Mouse (Mus musculus) ovary, postnatal 14 days (tissue): ENCODE data around the gene Snapc1.

ENCODE experiments used
- DNase-seq: peaks from one replicate; pipeline ENCODE4 v3.0.0; 2022; ENCODE audit warnings: low spot score

Gene Snapc1

DNA sequence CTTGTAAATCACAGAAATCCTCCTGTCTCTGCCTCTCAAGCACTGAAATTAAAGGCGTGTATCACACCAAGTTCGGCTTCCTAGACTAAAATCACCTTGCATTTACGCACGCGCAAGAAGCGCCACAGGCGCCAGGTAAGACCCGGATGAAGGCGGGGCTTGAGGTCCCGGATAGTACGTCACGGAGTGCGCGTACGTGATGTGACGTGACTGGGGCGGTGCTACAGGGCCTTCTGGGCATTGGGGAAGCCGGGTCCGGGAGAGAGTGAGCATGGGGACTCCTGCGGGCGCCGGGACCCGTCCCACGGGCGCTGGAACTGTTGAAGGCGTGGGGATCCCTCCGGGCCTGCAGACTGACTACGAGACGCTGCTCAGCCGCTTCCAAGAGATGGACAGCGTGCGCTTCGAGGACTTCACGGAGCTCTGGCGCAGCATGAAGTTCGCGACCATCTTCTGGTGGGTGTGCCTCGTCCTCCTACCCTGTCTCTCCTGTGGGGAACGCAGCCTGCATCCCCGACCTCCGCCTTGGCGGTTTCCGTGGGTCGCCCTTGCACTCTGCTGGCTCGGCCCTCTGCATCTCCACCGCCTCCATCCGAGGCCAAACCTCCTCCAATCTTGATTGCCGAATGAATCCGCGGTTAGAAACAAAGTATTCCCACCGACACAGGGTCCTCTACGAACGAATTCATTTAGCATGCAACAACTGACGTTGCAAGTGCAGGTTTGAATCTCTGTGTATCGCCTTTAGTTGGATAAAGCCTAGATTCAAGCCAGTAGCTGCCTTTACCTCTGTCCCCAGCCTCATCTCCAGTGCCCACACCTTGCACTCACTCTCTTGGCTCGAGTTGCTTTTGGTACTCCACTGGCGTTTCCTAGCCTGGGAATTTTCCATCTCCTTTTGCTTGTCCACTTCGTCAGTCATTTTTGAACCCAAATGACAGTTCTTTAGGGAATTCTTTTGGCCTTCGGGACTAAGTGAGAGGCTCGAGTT, at the start of gene Snapc1:
Gene Snapc1, plus strand, starts transcription at position 191 of the 991 bp plus-strand sequence.
- DNase-seq: peak; percentile 94

DNA sequence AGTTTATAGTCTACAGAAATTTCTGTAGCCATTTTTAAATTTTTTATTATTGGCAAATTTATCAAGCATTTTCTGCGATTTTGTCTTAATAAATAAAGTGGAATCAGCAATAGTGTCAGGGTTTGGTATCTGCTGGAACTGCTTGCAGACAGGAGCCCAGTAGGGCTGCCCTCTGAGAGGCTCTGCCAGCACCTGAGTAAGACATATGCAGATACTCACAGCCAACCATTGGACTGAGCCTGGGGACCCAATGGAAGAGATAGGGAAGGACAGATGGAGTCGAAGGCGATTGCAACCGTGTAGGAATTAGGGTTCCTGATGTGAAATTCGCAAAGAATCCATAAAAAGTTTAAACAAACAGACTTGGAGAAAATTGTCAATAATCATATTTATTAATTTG, 45.8 kb upstream of the Snapc1 start:
- DNase-seq: no peak

DNA sequence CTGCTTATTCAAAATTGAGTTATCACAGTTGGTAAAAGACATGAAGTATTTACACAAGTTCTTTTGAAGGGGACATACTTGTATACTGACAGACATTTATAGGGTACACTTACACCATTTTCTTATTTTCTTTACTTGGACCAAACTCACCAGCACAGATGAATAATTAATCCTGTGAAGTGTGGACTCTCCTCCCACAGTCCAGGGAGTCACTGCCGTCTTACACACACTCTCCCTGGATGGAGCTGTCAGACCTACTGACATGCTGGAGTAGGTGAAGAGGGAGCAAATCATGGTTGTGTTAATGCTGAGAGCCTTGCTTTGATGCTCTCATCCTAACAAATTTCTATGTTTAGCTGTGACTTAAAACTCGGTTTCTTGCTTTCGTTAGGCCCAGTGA, 34.0 kb upstream of the Snapc1 start:
- no peak for DNase-seq

DNA sequence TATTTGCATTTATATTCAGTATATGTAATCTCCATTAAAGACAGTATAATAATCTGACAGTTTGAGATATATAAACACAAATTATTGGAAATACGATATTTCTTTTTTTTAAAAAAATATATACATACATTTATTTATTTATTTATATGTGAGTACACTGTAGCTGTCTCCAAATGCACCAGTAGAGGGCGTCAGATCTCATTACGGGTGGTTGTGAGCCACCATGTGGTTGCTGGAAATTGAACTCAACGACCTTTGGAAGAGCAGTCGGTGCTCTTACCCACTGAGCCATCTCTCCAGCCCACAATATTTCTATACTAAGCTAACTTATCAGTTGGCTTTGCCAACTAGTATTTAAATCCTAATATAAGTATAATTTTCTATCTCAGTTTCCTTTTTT, 33.0 kb upstream of the Snapc1 start:
- DNase-seq: no peak

DNA sequence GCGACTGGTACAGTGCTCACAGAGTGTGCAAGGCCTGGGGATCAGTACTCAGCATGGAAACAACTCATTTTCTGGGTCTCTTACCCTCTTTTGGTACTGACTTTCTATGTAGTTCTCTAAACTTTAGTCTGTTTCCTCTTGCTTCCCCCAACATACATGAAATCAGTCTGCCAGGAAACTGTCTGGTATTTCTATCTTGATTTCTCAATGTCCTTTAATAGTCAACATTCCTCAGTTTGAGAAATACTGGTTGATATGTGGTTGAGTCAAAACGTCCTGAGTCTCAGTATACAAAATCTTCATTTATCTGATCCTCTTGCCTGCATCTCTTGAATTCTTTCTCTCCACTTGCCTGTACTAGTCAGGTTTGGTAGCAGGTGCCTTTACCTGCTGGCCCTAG, 29.8 kb upstream of the Snapc1 start:
- DNase-seq: no peak

- no peak for DNase-seq
These were observed 26.9 kb upstream of the Snapc1 start, which contains the start of gene Gm49321 for GRCm38 (mm10) chr12:73937353-73937752. TSS of gene Gm49321 (plus strand) at chr12:73937653.

GRCm38 (mm10) chr12:73939542-73939941, 24.7 kb upstream of the Snapc1 start:
- no peak for DNase-seq

DNA sequence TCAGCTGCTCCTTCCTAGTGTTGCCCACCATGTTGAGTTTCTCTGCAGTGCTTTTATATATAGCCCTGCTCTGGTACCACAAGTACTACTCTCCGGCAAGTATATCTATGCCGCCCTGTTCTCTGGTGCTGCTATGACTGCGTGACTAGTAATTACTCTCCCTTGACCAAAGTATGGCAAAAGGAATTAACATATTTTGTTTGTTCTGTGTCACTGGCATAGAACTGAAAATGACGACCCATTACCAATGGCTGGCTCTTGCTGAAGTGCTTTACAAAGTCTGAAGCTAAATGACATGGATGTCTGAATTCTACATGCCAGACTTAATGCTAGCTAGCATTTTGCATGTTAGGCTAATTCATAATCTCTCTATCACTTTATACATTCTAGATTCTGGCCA, 15.9 kb upstream of the Snapc1 start:
- no peak for DNase-seq

GRCm38 (mm10) chr12:73949318-73950058, 14.8 kb upstream of the Snapc1 start:
- DNase-seq: peak; percentile 18

GRCm38 (mm10) chr12:73952879-73953278, 11.4 kb upstream of the Snapc1 start:
- DNase-seq: no peak

GRCm38 (mm10) chr12:73953420-73954186, 10.7 kb upstream of the Snapc1 start:
- DNase-seq: no peak

DNA sequence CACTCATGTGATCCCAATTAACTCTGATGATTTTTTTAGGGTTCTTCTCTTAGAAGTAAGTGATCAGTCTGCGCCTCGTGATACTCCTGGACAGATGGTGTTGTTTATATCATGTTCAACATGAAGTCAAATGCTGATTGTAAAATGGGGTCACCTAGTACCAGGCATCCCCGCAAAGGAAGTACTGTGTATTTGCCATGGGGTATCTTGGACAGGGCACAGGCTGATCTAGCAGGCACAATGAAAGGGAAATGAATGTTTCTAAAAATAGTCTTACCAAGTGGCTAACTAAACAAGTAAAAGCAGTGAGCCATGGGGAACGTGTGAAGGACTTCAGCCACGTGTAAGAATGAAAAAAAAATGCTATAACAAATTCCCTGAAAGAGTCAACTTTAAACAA, 9.5 kb upstream of the Snapc1 start:
- no peak for DNase-seq

DNA sequence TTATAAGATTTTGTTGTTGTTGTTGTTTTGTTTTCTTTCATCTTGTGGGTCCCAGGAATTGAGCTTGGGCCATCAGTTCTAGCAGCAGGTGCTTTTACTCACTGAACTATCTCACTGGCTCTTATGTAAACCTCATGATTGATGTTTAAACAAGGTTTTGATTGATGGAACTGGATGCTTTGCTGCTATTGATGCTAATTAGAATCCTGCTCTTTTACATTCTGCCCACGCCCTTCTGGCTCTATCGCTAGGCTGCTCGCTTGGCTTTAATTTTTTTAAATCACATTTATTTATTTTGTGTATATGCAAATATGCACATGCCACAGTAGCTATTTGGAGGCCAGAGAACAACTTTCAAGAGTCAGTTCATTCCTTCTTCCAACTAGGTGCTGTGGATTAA, 6.6 kb upstream of the Snapc1 start:
- DNase-seq: no peak

- DNase-seq: no peak
These were observed 5.5 kb upstream of the Snapc1 start for GRCm38 (mm10) chr12:73958830-73959229.

- DNase-seq: no peak
These were observed 4.9 kb downstream of the Snapc1 start for GRCm38 (mm10) chr12:73969142-73969541.

DNA sequence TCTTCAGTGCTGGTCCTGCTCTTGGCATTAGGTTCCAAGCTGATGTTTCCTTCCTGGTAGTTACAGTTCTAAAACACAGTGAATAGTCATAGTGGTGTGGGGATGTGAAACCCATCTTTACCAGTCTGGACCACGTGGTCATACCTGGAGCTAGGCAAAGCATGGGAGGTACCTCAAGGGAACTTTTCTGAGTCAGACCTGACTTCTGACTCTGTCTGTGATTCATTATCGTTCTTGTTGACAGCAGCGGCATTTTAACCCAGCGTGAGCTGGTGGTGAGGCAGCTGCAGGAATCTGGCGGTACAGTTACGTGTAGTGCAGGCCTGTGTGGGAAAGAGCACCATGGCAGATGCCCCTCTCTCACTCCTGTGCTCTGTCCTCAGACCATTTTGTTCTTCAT, 10.3 kb downstream of the Snapc1 start:
- DNase-seq: no peak

DNA sequence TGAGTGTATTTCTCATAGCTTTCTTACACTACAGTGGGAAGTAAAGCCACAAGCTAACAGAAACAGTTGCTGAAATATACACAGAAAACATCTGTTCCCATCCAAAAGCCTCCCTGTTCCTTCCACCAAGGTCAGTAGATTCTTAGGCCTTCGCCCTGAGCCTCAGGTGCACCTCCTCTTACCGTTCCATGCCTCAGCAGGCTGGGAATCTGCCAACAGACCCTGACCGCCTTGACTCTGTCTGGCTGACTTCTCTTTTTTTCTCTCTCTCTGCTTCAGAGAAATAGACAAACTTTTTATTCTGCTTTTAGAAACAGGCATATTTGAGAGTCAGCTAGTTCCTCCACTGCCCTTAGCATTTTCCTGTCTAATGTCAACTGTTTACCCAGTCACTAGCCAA, 13.9 kb downstream of the Snapc1 start:
- no peak for DNase-seq

GRCm38 (mm10) chr12:73979667-73980066, 15.4 kb downstream of the Snapc1 start:
- no peak for DNase-seq

DNA sequence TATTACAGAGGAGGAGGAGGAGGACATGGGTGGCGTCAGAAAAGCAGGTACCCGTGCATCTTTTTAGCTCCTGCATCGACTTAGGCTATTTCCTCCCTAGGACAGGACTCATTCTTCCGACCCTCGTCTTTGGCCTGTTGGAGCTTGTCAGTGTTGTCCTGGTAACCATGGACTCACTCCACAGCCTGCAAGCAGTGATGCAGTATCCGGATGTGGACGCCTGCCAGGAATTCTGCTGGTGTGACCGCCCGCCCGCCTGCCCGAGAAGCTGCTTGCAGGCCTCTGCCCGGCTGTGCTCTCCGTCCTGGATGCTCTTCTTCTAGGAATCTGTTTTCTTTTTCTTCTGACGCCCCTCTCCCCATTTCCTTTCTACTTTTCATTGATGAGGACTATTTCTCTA, 18.3 kb downstream of the Snapc1 start:
- DNase-seq: peak; percentile 32

DNA sequence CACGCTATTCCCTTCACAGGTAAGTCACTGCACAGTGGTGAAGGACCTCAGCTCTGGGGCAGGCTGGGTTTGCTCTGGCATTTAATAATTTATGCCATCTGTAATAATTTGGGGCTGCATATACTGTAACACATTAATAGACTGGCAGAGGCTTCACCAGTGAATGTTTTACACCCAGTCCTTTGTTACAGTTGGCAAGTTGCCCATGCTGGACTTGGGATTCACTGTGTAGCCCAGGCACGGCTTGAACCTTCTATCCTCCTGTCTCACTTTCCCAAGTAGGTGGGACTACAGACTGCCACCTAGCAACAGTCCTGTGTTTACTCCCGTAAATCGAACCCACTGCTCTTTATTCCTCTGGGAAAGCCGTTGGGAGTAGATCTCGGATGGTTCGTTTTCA, 22.0 kb downstream of the Snapc1 start:
- no peak for DNase-seq

DNA sequence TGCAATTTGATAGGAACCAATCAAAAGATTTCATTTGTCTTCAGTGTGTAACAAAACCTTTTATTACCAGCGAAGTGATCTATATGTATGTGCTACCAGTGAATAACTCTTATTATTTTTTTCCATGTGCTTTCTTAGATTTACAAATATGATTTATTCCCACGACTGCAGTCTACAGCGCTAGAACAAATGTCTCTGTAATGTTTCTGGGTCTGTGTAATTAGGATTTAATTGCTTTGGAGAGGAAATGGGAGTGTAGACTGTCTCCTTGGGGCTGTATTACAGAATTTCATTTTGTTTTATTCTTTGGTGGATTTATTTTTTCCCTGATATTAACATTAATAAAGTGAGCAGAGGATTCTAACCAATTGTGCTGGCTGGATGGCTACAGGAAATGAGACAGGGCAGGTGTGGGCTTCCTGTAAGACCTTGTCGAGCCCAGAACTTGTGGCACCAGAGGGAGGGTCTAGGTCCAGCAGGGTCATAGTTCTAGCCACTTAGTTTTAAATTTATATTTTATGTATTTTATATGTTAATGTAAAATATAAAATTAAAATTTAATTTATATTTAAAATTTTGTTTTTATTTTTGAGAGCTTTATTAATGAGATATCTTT, 24.2 kb downstream of the Snapc1 start:
- no peak for DNase-seq

DNA sequence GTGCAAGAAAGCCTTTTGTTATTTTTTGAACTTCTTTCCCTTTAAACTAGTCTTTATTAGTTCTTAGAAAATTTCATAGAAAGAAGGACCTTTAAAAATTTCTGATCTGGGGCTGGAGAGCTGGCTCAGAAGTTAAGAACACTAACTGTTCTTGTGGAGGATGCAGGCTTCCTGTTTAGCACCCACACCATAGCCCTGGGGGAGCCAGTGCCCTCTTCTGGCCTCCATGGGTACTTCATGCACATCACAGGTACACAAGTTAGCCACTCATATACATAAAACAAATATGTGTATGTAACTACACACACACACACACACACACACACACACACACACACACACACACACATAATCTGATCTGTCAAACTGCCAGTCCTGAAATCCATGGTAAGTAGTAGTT, 25.3 kb downstream of the Snapc1 start:
- DNase-seq: no peak
